Mouse (Mus musculus) liver, postnatal 0 days (tissue): ENCODE data around the gene Tctn3.

Experiments used
- CTCF ChIP-seq: sonication (generic); IDR thresholded peaks from 2 replicates; pipeline ENCODE4 v1.5.1; 2016; ENCODE audit warnings: antibody characterized with exemption, low read depth
- EP300 ChIP-seq: IDR thresholded peaks from 2 replicates; pipeline ENCODE4 v1.6.1; 2016; ENCODE audit warnings: antibody characterized with exemption, low read depth, mild to moderate bottlenecking

- TF ChIP-seq CTCF (no peak), EP300 (no peak)
These were observed 44.2 kb upstream of the Tctn3 start for GRCm38 (mm10) chr19:40656207-40656606.
